Mouse (Mus musculus) thymus, adult 2 months (tissue): ENCODE results near the gene Pfn1.

Experiments used
- CTCF ChIP-seq: fragments of 200-500 bp; IDR thresholded peaks from 2 replicates; pipeline ENCODE4 v1.5.1; 2012; ENCODE audit warnings: mild to moderate bottlenecking, control low read depth, low read length, moderate library complexity, borderline replicate concordance; ENCODE audit not compliant: control insufficient read depth, poor library complexity, insufficient read depth; ENCODE audit errors: extremely low read depth
- POLR2A ChIP-seq: fragments of 200-500 bp; IDR thresholded peaks from 2 replicates; pipeline ENCODE4 v1.6.1; 2012; ENCODE audit warnings: mild to moderate bottlenecking, low read length, control low read depth, moderate library complexity; ENCODE audit not compliant: control insufficient read depth, poor library complexity, insufficient read depth; ENCODE audit errors: extremely low read depth

DNA sequence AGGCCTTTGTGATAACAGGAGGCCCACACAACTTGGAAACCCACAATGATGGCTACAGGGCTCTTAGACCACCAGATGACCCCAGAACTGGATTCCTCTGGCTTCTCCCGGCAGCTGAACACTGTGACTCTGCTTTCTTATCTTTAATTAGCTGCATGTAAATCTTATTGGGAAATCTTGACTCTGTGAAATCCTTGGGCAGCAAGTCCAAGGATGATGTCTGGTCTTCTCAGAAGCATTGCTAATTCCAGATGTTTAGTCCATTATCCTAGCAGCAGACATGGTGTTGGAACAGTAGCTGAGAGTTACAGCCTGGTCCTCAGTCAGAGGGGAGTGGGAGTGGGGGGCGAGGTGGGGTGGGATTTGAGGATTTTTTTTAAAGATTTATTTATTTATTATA is 26.0 kb downstream of the Pfn1 start:
- TF ChIP-seq CTCF: no peak
- no peak for TF ChIP-seq POLR2A
